Mouse (Mus musculus) heart, embryonic 12.5 days (tissue): ENCODE data around the gene Il10rb. TPM values are rescaled to one million over a fixed set of nuclear protein-coding genes. Genes with fewer than 3 reads are reported as not detected.
A peak's percentile ranks its signal among the peaks of the same experiment; 100 is the strongest.

Experiments used
- ATAC-seq: fragments of 200-750 bp; cut with Nextera tagmentation; 2 replicates; pipeline ENCODE4 v1.8.0; 2017; ENCODE audit warnings: moderate TSS enrichment, moderate library complexity; ENCODE audit not compliant: insufficient number of reproducible peaks, low FRiP score
- H3K27ac ChIP-seq: fragments of 300-500 bp; sonication (generic); 2 replicates; pipeline ENCODE4 v1.5.1; 2016; ENCODE audit warnings: mild to moderate bottlenecking, moderate library complexity; ENCODE audit not compliant: poor library complexity, severe bottlenecking
- H3K27me3 ChIP-seq: fragments of 300-500 bp; sonication (generic); replicated peaks from 2 replicates; pipeline ENCODE4 v1.6.1; 2016; ENCODE audit warnings: mild to moderate bottlenecking, moderate library complexity
- H3K36me3 ChIP-seq: fragments of 300-500 bp; sonication (generic); 2 replicates; pipeline ENCODE4 v1.6.1; 2016; ENCODE audit warnings: mild to moderate bottlenecking, moderate library complexity
- H3K4me1 ChIP-seq: fragments of 300-500 bp; sonication (generic); replicated peaks from 2 replicates; pipeline ENCODE4 v1.6.1; 2016; ENCODE audit warnings: mild to moderate bottlenecking
- H3K4me2 ChIP-seq: fragments of 300-500 bp; sonication (generic); 2 replicates; pipeline ENCODE4 v1.6.1; 2016; ENCODE audit warnings: mild to moderate bottlenecking, moderate library complexity
- H3K4me3 ChIP-seq: fragments of 300-500 bp; sonication (generic); 2 replicates; pipeline ENCODE4 v1.5.1; 2016; ENCODE audit warnings: mild to moderate bottlenecking
- H3K9ac ChIP-seq: fragments of 300-500 bp; sonication (generic); 2 replicates; pipeline ENCODE4 v1.6.1; 2016; ENCODE audit warnings: mild to moderate bottlenecking, moderate library complexity
- H3K9me3 ChIP-seq: fragments of 300-500 bp; sonication (generic); replicated peaks from 2 replicates; pipeline ENCODE4 v1.6.1; 2016; ENCODE audit warnings: mild to moderate bottlenecking, moderate library complexity
- WGBS: fragments of 180-500 bp; shearing (Covaris S2); methylation state at CpG from one replicate; pipeline ENCODE4 v1.1.7; 2016; 5-methylcytosine and 5-hydroxymethylcytosine counted together
- polyA plus RNA-seq: library from polyadenylated mRNA; unstranded; fragments of >200 nt; fragmentation: Nextera tagmentation; extraction: Ambion mirVana; gene quantifications from 2 replicates; pipeline ENCODE4 v1.2.1, GENCODE M21; 2016

Gene Il10rb
- polyA plus RNA-seq, 1 experiment from 2014 or later: 42.6 TPM

DNA sequence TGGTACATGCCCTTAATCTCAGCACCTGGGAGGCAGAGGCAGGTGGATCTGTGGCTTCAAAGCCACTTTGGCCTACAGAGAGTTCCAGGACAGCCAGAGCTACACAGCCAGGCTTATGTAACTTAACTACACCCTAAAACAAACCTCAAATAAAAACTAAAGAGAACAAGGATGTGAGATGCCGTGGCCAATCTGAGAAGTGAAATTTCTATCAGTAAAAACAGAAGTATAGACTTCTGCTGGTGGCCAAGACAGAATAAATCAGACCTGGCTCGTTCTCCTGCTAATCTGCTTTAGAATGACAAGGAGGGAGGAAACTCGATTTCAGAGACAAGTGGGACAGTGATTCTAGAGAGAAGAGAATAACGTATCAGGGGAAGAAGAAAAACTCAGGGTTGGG lies 49.9 kb downstream of the Il10rb start:
- Histone ChIP-seq H3K9ac (no peak overlapping the region), H3K27ac (no peak overlapping the region), H3K27me3 (no peaks in the 10 kb centered on the region), H3K4me1 (peaks cover 8% of the 10 kb centered on the region), H3K4me3 (no peak overlapping the region), H3K9me3 (no peaks in the 10 kb centered on the region; the same call in 1 of the 2 replicates), H3K4me2 (no peak overlapping the region), H3K36me3 (no peaks in the 10 kb centered on the region)
- 69% methylated on average over 4 of the region's 4 CpGs for WGBS
- no peak for ATAC-seq

DNA sequence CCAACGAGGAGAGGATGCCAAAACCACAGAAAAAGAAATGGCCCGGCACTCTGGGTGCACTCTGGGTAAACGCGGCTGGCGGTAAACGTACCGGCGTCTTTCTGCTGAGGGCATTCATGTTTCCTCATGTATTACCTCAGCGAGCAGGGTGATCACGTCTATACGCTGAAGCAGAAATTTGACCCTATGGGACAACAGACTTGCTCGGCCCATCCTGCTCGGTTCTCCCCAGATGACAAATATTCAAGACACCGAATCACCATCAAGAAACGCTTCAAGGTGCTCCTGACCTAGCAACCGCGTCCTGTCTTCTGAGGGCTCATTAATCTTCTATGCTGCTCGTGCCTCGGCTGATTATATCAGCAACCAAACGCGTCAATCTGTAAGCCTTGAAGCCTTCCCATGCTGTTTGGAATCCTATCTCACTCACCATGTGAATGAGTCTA lies 52.4 kb downstream of the Il10rb start:
- peaks cover 6% of the 10 kb centered on the region for H3K4me1 ChIP-seq
- H3K9ac ChIP-seq: no peak overlapping the region
- WGBS: 82% methylated on average over 21 of the region's 21 CpGs
- H3K4me2 ChIP-seq: no peak overlapping the region
- H3K27me3 ChIP-seq: no peaks in the 10 kb centered on the region
- H3K9me3 ChIP-seq: no peaks in the 10 kb centered on the region; the same call in 1 of the 2 replicates
- no peak for ATAC-seq
- no peak overlapping the region for H3K27ac ChIP-seq
- H3K36me3 ChIP-seq: no peaks in the 10 kb centered on the region
- H3K4me3 ChIP-seq: no peak overlapping the region

DNA sequence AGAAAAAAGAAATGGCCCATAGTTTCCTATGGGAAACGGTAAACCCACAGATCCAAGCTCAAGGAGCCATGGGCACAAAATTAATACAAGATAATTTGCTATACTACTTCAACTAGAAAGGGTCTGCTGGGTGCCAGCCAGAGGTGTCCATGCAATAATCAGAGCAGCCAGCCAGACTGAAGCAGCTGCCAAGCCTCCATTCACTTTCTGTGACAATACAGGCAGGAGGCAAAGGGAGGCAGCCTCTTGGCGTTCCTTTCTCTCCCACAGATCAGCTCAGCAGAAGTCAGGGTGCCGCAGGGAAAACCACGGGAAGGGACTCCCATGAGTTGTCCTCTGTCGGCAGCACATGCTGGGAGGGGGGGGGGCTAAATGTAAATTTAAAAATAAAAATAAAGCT lies 53.0 kb downstream of the Il10rb start:
- Histone ChIP-seq H3K27me3 (no peaks in the 10 kb centered on the region), H3K4me3 (no peak overlapping the region), H3K9ac (no peak overlapping the region; the same call in 1 of the 2 replicates), H3K36me3 (no peaks in the 10 kb centered on the region), H3K4me2 (no peak overlapping the region), H3K27ac (no peak overlapping the region), H3K9me3 (no peaks in the 10 kb centered on the region; the same call in 1 of the 2 replicates), H3K4me1 (peaks cover 6% of the 10 kb centered on the region)
- no peak for ATAC-seq
- 58% methylated on average over 5 of the region's 5 CpGs for WGBS

DNA sequence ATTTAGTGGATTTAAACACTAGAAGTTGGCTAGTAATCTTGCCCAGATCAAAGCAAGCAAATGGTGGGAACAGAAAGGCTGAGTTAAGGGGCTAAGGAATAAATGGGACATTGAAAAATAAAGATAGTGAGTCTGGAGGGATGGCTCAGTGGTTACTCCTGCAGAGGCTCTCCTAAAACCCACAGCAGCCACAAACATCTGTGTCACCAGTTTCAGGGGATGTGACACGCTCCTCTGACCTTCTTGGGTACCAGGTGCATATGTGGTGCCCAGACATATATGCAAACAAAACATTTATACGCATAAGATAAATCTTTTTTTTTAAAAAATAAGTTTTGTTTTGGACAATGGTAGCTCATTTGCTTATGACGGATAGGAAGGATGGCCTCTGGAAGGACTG lies 53.4 kb downstream of the Il10rb start:
- no peak overlapping the region for H3K4me2 ChIP-seq
- H3K4me1 ChIP-seq: peaks cover 9% of the 10 kb centered on the region
- H3K9me3 ChIP-seq: no peaks in the 10 kb centered on the region; the same call in 1 of the 2 replicates
- H3K4me3 ChIP-seq: no peak overlapping the region
- no peaks in the 10 kb centered on the region for H3K27me3 ChIP-seq
- H3K36me3 ChIP-seq: no peaks in the 10 kb centered on the region
- ATAC-seq: no peak
- no peak overlapping the region for H3K27ac ChIP-seq
- no peak overlapping the region for H3K9ac ChIP-seq
- 94% methylated on average over 3 of the region's 3 CpGs for WGBS

DNA sequence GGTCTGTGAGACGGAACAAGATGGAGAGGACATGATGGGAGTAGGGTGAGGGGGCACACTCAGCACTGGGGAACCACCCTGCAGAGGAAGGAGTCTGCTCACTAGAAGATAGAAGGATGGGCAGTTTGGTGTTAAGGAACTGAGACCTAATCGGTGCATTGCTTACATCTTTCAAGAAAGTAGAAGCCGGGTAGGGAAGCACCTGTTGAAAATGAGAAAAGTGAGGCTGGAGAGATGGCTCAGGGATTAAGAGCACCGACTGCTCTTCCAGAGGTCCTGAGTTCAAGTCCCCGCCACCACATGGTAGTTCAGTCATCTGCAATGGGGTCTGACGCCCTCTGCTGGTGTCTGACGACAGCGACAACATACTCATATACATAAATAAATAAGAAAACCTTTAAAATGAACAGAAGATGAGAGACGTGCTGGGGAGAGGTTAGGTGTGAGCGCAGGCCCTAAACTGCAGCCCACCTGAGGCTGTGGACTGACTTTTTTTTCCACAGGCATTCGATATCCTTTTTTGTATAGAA lies 53.9 kb downstream of the Il10rb start:
- H3K9ac ChIP-seq: no peak overlapping the region
- no peaks in the 10 kb centered on the region for H3K27me3 ChIP-seq
- no peaks in the 10 kb centered on the region; the same call in 1 of the 2 replicates for H3K9me3 ChIP-seq
- H3K4me2 ChIP-seq: no peak overlapping the region
- WGBS: 70% methylated on average over 11 of the region's 11 CpGs
- no peaks in the 10 kb centered on the region for H3K36me3 ChIP-seq
- peaks cover 10% of the 10 kb centered on the region for H3K4me1 ChIP-seq
- no peak overlapping the region for H3K27ac ChIP-seq
- ATAC-seq: no peak
- H3K4me3 ChIP-seq: no peak overlapping the region

DNA sequence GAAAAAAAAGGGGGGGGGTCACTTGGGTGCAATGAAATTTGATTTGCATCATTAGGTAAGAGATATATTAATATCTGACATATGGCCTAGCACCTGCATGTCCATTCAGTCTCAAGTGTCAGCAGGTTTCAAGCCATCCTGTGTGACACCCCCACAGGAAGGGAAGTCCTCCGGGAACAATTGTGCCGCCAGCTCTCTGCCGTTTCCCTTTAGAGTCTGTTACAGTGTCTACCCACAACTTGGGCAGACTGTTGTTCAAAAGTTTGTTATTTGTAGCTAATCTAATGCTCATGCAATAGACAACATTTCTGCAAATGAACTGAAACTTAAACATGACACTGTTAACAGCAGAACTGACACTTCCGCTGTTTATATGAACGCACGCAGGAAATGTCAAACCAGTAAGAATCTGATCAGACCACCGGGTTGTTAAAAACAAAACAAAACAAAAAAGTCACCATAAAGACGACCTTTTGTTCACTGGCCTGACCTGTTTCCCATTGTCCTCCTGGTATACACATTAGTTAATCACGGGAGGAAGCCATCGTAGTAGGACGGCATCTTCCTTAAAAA lies 55.2 kb downstream of the Il10rb start:
- no peak for ATAC-seq
- no peaks in the 10 kb centered on the region; the same call in 1 of the 2 replicates for H3K9me3 ChIP-seq
- no peaks in the 10 kb centered on the region for H3K36me3 ChIP-seq
- H3K4me3 ChIP-seq: no peak overlapping the region
- no peak overlapping the region for H3K4me2 ChIP-seq
- no peaks in the 10 kb centered on the region for H3K27me3 ChIP-seq
- H3K27ac ChIP-seq: no peak overlapping the region
- WGBS: 58% methylated on average over 11 of the region's 11 CpGs
- no peak overlapping the region for H3K9ac ChIP-seq
- H3K4me1 ChIP-seq: peaks cover 22% of the 10 kb centered on the region

DNA sequence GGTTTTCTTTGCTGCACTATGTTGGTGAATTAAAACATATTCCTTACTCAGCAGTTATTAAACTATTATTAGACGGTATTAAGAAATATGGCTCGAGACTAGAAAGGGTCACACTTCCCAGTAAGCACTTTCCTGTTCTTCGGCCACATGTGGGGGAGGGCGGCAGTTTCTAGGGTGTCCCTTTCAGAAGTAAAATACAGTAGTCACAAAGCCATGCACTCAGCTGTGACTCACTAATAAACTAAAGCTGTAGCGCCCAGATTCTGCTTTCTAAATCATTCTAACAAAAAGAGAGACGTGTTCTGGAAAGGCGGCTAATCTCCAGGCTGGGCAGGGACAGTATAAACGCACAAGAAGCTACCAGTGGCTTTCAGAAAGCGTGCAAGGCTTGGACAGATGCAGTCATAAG lies 55.8 kb downstream of the Il10rb start:
- no peaks in the 10 kb centered on the region for H3K27me3 ChIP-seq
- 51% methylated on average over 9 of the region's 9 CpGs for WGBS
- H3K4me1 ChIP-seq: peaks cover 27% of the 10 kb centered on the region
- H3K4me2 ChIP-seq: no peak overlapping the region
- H3K4me3 ChIP-seq: no peak overlapping the region
- H3K9ac ChIP-seq: no peak overlapping the region
- no peaks in the 10 kb centered on the region; the same call in 1 of the 2 replicates for H3K9me3 ChIP-seq
- H3K27ac ChIP-seq: no peak overlapping the region
- no peaks in the 10 kb centered on the region for H3K36me3 ChIP-seq
- ATAC-seq: no peak

DNA sequence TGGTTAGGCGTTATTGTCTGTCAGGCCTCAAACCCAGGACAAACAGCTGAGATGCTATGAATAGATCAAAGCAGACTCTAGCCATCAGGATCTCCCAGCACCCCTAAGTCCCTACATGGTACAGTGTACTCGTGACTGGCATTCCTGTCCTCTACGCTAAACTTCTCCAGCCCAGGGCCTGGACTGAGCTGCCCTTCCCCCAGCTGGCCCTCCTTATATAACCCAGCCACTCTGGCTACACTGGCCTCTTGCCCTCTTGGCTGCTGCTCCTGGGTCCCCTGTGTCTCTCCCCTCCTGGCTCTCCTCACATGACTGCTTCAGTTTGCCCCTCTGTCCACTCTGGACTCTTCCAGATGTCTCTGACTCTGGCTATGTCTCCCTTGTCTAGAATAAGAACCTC lies 56.7 kb downstream of the Il10rb start:
- peaks cover 28% of the 10 kb centered on the region for H3K4me1 ChIP-seq
- no peaks in the 10 kb centered on the region for H3K27me3 ChIP-seq
- H3K4me2 ChIP-seq: no peak overlapping the region
- H3K9me3 ChIP-seq: no peaks in the 10 kb centered on the region
- H3K36me3 ChIP-seq: no peaks in the 10 kb centered on the region
- no peak overlapping the region for H3K9ac ChIP-seq
- no peak overlapping the region for H3K4me3 ChIP-seq
- WGBS: 36% methylated on average over 3 of the region's 3 CpGs
- no peak for ATAC-seq
- no peak overlapping the region for H3K27ac ChIP-seq

DNA sequence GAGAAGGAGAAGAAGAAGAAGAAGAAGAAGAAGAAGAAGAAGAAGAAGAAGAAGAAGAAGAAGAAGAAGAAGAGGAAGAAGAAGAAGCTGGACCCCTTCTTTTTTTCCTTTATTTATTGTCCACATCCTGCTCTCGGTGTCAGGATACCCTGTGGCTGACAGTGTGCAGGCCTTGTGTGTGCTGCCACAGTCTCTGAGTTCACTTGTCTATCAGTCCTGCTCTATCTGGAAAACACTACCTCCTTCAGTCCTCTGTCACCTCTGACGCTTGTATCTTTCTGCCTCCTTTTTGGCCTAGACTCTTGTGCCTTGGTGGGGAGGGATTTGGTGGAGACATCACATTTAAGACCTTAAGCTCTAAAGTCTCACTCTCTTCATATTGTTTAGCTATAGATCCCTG lies 57.4 kb downstream of the Il10rb start:
- peaks cover 4% of the 10 kb centered on the region for H3K9me3 ChIP-seq
- H3K4me1 ChIP-seq: peaks cover 28% of the 10 kb centered on the region
- no peak for ATAC-seq
- no peak overlapping the region for H3K9ac ChIP-seq
- 50% methylated on average over 2 of the region's 2 CpGs for WGBS
- no peak overlapping the region for H3K4me3 ChIP-seq
- H3K4me2 ChIP-seq: no peak overlapping the region
- H3K36me3 ChIP-seq: peaks cover 5% of the 10 kb centered on the region; the same call in 1 of the 2 replicates
- H3K27ac ChIP-seq: no peak overlapping the region
- H3K27me3 ChIP-seq: no peaks in the 10 kb centered on the region

DNA sequence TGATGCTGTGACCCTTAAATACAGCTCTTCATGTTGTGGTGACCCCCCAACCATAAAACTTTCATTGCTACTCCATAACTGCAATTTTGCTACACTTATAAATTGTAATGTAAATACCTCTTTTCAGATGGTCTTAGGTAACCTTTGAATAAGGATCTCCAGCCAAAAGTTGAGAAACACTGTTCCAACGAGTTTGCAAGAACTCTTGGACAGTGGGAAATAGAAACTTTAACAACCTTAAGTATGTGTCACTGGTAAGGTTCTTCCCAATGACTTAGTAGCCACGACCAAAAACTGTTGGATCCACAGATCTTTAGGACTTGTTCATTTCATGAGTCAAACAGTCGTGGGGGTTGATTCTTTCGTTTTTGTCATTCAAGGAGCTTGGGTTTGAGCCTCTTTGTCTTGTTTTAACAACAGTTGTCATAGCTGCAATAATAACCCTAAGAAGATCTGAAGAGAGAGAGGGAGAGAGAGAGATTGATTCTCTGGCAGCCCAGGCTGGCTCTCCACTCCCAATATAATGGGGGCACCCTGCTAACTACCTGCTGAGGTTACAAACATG lies 58.0 kb downstream of the Il10rb start:
- H3K27ac ChIP-seq: peak overlapping the region; percentile 69; the same call in 1 of the 2 replicates
- H3K9ac ChIP-seq: peak overlapping the region; percentile 78; the same call in 1 of the 2 replicates
- ATAC-seq: no peak

DNA sequence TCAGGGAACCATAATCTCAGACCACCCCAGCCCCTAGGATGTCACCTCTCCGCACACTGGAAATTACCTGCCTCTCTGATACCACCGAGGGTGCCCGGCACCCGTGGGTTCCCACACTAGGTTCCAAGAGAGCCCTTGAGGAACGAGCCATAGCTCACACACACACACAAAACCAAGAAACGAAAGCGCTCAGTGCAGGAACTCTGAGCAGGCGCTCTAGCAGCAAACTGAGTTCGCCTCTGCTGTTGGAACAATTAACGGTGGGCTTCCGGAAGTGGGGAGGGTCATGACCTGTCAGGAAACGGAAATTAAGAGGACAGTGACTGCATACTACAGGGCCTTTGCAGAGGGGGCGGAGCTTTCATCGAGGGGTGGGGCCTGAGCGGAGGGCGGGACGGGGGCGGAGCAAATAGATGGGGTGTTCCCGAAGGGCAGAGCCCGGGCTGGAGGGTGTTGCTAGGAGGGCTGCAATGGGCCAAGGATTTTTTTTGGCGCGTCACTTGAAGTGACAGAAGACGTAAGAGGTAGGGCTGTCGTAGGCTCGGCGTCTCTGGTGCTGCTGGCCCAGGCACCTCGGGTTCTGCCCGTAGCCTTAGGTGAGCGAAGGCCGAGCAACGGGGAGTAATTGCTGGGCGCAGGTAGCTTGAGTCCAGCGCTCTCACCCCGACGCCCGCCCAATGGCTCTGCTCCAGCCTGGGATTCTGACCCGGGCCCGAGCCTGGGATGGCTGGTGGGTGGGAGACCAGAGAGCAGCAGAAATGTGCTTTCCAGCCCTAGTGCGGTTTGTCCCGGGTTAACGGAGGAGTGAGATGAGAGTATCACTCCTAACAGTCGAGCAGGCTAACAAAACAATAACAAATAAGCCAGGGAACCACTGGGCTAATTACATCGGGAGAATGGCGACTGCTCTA lies 58.9 kb downstream of the Il10rb start:
- ATAC-seq: peak; percentile 99
- H3K27ac ChIP-seq: peak overlapping the region; percentile 69

More for the DNA sequence above, 58.0 kb downstream of the Il10rb start:
- peaks cover 5% of the 10 kb centered on the region; the same call in 1 of the 2 replicates for H3K36me3 ChIP-seq
- H3K27me3 ChIP-seq: no peaks in the 10 kb centered on the region
- H3K4me2 ChIP-seq: peak overlapping the region; percentile 98
- WGBS: 81% methylated on average over 4 of the region's 4 CpGs
- peaks cover 28% of the 10 kb centered on the region for H3K4me1 ChIP-seq
- H3K4me3 ChIP-seq: peak overlapping the region; percentile 79
- peaks cover 4% of the 10 kb centered on the region for H3K9me3 ChIP-seq

More for the DNA sequence above, 58.9 kb downstream of the Il10rb start:
- Histone ChIP-seq H3K27me3 (no peaks in the 10 kb centered on the region), H3K9me3 (peaks cover 4% of the 10 kb centered on the region), H3K9ac (peak overlapping the region; percentile 78), H3K4me1 (peaks cover 28% of the 10 kb centered on the region), H3K36me3 (peaks cover 5% of the 10 kb centered on the region; the same call in 1 of the 2 replicates), H3K4me3 (peak overlapping the region; percentile 79), H3K4me2 (peak overlapping the region; percentile 98)
- whole genome bisulfite sequencing: 2% methylated on average over 44 of the region's 44 CpGs
